Mouse (Mus musculus) bone marrow, adult 2 months (tissue): ENCODE data around the gene Golim4. TPM values are rescaled to one million over a fixed set of nuclear protein-coding genes. Genes with fewer than 3 reads are reported as not detected.
"Not testable (repeated sequence)": the region's sequence is repeated elsewhere in the genome, so short reads cannot be mapped to it uniquely, and the experiment has no call there.

Source experiments
- H3K27ac ChIP-seq: fragments of 200-500 bp; 2 replicates; pipeline ENCODE4 v1.5.1; 2012; ENCODE audit warnings: low read depth, mild to moderate bottlenecking, control low read depth, inconsistent platforms, low read length; ENCODE audit not compliant: control insufficient read depth, poor library complexity, insufficient read depth
- H3K4me1 ChIP-seq: fragments of 200-500 bp; 2 replicates; pipeline ENCODE4 v1.6.1; 2011; ENCODE audit warnings: low read length; ENCODE audit not compliant: control insufficient read depth, insufficient read depth
- H3K4me3 ChIP-seq: fragments of 200-500 bp; replicated peaks from 2 replicates; pipeline ENCODE3; 2011; ENCODE audit warnings: mild to moderate bottlenecking, low read depth, low read length, control low read depth; ENCODE audit not compliant: control insufficient read depth
- CTCF ChIP-seq: fragments of 200-500 bp; IDR thresholded peaks from 2 replicates; pipeline ENCODE4 v1.5.1; 2011; ENCODE audit warnings: low read length, control low read depth; ENCODE audit not compliant: control insufficient read depth, insufficient read depth
- POLR2A ChIP-seq: fragments of 200-500 bp; IDR thresholded peaks from 2 replicates; pipeline ENCODE4 v1.6.1; 2011; ENCODE audit warnings: low read depth, mild to moderate bottlenecking, control low read depth, low read length, borderline replicate concordance; ENCODE audit not compliant: control insufficient read depth
- WGBS: fragments of 180-500 bp; shearing (Covaris S2); methylation state at CpG from one replicate; pipeline ENCODE4 v1.1.7; 2018; 5-methylcytosine and 5-hydroxymethylcytosine counted together
- polyA plus RNA-seq: library from polyadenylated mRNA; stranded (reverse); fragments of >200 nt; gene quantifications from 2 replicates; pipeline ENCODE4 v1.2.4, GENCODE M21; 2011; ENCODE audit warnings: low replicate concordance; ENCODE audit not compliant: missing spikeins, insufficient read depth, insufficient read length

The Golim4 gene
- polyA plus RNA-seq = 26.7 and 51.2 TPM in 2 replicates

- Histone ChIP-seq H3K27ac (peak within 1 kb of the TSS; percentile 78), H3K4me1 (peaks cover 2% of the 10 kb centered on the region; the same call in 1 of the 2 replicates), H3K4me3 (peak within 1 kb of the TSS; percentile 97)
- TF ChIP-seq CTCF (no peak), POLR2A (peak; percentile 33; the same call in 1 of the 2 replicates)
- WGBS = under 1% methylated on average over 53 of the region's 53 CpGs
These were observed at the start of gene Golim4 for GRCm38 (mm10) chr3:75956551-75957302. Gene Golim4 (minus strand): TSS chr3:75956949.

- Histone ChIP-seq H3K4me1 (no peaks in the 10 kb centered on the region), H3K27ac (no peak overlapping the region), H3K4me3 (no peak overlapping the region)
- WGBS = 55% methylated on average over 5 of the region's 5 CpGs
- TF ChIP-seq CTCF = no peak
- no peak for TF ChIP-seq POLR2A
These were observed 48.9 kb upstream of the Golim4 start for GRCm38 (mm10) chr3:76005621-76006020.

GRCm38 (mm10) chr3:76001156-76001555 lies 44.4 kb upstream of the Golim4 start:
- no peaks in the 10 kb centered on the region for H3K4me1 ChIP-seq
- no peak overlapping the region for H3K27ac ChIP-seq
- TF ChIP-seq CTCF = no peak
- TF ChIP-seq POLR2A = no peak
- 47% methylated on average over 4 of the region's 4 CpGs for WGBS
- H3K4me3 ChIP-seq = no peak overlapping the region

GRCm38 (mm10) chr3:76000481-76000880 lies 43.7 kb upstream of the Golim4 start:
- TF ChIP-seq CTCF (no peak), POLR2A (no peak)
- Histone ChIP-seq H3K4me1 (no peaks in the 10 kb centered on the region), H3K4me3 (no peak overlapping the region), H3K27ac (no peak overlapping the region)
- 42% methylated on average over 2 of the region's 2 CpGs for WGBS

GRCm38 (mm10) chr3:75981031-75981750 lies 24.4 kb upstream of the Golim4 start:
- not testable (repeated sequence) for H3K4me3 ChIP-seq, H3K4me1 ChIP-seq, H3K27ac ChIP-seq
- WGBS = 54% methylated on average over 2 of the region's 2 CpGs

- not testable (repeated sequence) for H3K4me1 ChIP-seq, H3K4me3 ChIP-seq
- 78% methylated on average over 2 of the region's 2 CpGs for WGBS
- H3K27ac ChIP-seq = peak overlapping the region; percentile 7; the same call in 1 of the 2 replicates
These were observed 6.3 kb upstream of the Golim4 start for GRCm38 (mm10) chr3:75962784-75963772.

- Histone ChIP-seq H3K4me1 (peaks cover 2% of the 10 kb centered on the region; the same call in 1 of the 2 replicates), H3K27ac (peak overlapping the region; percentile 78)
- 2% methylated on average over 47 of the region's 47 CpGs for WGBS
These were observed 873 bp downstream of the Golim4 start for GRCm38 (mm10) chr3:75955661-75956491.

More at GRCm38 (mm10) chr3:75955661-75956491, 873 bp downstream of the Golim4 start:
- peak overlapping the region; percentile 97 for H3K4me3 ChIP-seq
- peak; percentile 53; the same call in 1 of the 2 replicates for TF ChIP-seq POLR2A
- TF ChIP-seq CTCF = no peak
